Mouse (Mus musculus): ENCODE results near the gene Ptpn21.
A peak's percentile ranks its signal among the peaks of the same experiment; 100 is the strongest.

Gene Ptpn21

DNA sequence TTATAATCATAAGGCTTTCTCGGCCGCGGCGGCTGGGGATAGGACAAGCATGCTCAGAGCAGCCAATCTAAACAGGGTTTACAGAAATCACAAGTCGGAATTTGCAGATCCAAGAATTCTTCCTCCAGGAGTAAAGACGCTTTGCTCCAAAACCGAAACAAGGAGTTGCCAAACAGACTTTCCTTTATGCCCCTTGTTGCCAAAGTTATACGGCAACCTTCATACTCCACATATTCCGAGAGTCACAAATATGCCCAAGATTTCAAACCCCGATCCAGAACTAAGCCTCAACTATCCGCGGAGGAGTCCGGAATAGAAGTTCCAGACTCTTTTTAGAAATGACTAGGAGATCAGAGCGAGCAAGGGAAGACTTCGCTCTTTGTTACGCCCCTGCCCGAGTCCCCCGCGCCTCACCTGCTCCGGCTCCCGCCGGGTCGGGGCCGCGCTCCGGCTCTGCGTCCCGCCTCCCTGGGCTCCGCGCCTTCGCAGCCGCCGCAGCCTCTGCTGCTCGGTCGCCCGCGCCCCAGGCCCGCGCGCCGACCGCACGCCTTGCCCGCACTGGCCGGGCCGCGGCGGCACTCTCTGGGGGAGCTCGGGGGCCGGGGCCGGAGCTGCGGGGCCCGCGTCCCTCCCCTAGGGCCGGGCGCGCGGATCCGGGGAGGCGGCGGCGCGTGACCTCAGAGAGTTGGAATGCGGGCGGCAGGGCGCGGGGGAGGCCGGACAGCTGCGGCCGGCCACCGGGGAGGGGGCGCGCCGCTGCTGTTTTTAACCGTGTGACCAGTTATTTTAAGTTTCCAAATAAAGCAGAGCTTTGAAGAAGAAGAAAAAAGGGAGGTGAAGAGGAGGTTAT is at the start of gene Ptpn21:
TSS of gene Ptpn21 (minus strand) at position 455 of the 850 bp plus-strand sequence.
- DNase-seq = no peak

DNA sequence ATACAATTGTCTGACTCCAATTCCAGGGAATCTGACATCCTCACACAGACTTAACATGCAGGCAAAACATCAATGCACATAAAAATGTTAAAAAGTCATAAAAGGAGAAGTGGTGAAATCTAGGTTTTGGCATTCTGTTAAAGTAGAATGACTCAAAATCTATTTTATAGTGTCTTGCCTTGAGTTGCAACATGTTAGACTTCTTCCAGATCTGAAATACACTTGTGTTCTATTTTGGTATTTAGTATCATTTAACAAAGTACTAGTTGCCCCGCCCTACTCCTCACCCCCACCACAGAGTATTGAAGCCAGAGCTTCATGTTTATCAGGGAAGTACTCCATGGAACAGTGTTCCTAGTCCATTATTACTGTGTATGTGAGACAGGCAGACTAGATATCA is 47.0 kb upstream of the Ptpn21 start:
- DNase-seq = no peak

DNA sequence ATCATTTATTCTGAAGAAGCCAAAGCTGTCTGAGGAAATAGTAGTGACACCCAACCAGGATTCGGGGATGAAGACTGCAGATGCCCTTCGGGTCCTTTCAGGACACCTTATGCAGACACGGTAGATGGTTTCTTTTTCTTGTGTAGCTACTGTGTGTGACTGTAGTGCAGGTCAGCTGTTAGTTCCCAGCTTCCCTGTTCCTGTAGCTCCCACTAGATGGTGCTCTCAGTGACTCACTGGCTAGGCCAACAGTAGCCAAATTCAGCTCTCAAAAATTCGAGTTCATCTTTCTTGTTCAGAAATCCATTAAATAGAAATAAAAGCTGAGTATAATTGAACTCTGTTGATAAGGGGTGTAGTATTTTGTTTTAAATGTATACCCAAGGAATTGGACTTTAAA is 41.9 kb upstream of the Ptpn21 start:
- DNase-seq = no peak

DNA sequence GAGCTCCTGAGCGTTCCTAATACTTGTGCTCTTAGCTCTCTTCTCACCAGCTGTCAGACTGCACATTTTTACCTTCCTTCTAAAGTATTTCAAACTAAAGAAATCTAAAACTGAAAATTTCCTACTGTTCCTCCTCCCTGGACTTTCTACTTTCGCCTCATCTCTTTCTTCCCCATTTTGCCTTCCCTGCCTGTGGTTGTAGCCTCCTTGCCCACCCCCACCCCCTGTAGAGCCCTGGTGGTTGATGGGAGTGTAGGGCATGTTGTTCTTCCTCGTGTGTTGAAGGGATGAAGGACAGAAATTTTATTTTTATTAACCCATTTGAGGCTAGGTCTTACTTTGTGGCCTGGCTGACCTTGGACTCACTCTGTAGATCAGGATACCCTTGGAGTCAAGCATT is 40.3 kb upstream of the Ptpn21 start:
- DNase-seq = no peak

- DNase-seq = no peak
Observed at GRCm38 (mm10) chr12:98766241-98766640, 29.0 kb upstream of the Ptpn21 start.

DNA sequence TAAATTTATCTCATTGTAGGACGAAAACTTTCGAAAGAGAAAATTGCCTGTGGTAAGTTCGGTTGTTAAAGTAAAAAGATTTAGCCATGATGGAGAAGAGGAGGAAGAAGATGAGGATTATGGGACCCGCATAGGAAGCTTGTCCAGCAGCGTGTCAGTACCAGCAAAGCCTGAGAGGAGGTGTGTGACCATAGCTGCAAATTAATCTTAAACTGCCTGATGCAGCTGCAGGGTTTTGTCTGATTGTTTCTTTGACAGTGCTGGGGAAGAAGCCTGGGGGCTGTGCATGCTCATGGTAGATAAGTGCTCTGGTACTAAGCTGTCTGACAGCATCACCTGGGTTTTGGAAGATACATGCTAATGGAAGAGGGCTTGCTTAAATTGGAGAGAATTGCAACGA is 22.5 kb upstream of the Ptpn21 start:
- no peak for DNase-seq

GRCm38 (mm10) chr12:98757636-98758035 is 20.4 kb upstream of the Ptpn21 start:
- no peak for DNase-seq

DNA sequence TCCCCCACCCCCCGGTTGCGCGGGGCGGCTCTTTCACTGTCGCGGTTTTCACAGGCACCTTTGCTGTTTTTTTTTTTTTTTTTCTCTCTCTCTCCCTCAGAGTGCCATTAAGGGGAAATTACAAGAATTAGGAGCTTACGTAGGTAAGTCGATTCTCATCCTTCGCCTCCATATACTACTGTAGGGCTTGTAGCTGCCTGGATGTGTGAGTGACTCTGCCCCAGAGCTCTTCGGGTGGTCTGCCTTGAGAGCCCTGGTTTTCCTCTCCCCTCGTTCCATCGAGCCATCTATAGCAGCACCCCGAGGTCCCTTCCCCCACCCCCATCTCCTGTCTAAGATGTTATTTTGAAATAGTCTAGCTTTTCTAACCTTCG is 10.2 kb upstream of the Ptpn21 start:
- peak in 1 of 2 experiments; percentile 19 for DNase-seq

- DNase-seq = peak; percentile 84 to 87
Observed at GRCm38 (mm10) chr12:98746746-98747379, 9.7 kb upstream of the Ptpn21 start, which contains the start of gene Zc3h14. Gene Zc3h14, plus strand, starts transcription at chr12:98746964.

DNA sequence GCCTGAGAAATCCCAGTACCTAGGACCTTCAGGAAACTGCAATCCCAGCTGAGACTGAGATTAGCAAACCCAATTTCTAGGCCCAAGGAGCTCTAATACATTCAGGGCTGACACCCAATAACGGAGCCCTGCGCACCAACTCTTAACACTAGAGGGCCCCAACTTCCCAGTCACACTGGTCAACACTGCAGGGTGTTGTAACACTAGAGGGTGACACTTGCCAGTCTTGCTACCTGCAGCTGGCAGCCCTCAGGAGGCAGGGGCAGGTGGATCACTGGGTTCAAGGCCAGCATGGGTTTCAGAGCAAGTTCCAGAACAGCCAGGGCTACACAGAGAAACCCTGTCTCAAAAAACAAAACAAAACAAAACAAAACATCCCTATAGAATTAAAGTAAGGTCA is 8.9 kb upstream of the Ptpn21 start:
- DNase-seq = peak; percentile 39 to 59

DNA sequence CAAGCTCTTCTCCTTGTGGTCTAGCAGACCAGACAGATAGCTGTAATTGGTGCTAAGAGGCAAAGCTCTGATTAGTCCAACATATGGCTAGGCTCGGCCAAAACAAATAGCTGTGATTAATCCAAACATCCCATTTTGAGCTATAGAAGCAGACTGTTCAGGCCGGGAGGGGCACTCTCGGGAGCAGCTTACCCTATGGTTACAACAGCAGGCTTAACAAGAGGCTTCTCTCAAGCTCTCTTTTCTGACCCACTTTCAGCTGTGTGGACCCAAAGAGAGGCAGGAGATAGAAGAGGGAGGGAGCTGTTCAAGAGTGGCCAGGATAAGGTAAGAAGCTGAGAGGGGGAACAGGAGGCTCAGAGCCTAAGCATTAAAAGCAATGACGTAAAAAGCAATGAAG is 8.4 kb upstream of the Ptpn21 start:
- no peak for DNase-seq

DNA sequence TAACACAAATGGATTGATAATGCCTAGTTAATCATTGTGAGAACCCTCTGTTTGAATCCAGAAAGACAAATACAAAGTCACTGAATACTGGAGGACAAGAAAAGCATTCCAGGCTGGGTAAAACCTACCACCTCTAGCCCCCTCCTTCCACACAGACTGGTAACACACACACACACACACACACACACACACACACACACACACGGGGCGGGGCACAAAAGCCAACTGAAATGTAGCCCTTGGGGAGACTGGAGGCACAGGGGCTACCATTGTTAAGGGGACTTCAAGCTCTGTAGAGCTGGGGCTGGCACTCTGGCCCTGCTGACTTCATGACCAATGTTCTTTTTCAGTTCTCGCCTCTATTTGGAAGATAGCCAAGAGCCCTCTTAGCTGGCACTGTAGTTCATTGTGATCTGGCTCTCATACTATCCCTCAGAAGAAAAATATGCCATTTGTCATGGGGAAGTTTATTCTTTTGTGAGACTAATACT is 3.9 kb upstream of the Ptpn21 start:
- no peak for DNase-seq

DNA sequence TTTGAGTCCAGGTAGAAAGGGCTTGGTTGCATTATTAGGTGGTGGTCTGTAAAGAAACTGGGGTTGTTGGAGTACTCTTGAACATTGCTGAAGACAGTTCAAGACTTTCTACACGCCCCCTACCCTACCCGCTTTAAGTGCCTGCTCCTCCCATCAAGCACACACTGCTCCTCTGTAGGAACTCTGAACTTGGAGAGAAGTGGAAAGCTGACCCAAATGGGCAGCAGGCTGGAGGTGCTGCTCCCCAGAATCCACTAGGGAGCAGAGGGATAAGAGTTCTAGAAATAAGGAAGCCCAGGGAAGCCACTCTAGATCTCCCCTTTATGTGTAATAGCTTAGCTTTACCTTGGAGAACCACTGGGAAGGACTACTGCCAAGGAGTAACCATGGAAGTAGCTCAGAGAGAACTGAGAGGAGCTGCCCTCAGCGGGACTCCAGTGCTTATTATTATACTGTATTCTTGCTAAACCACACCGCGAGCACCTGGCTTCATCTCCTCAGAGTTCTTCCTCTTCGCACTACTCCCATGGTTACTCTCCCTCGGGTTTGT is 671 bp upstream of the Ptpn21 start:
- no peak for DNase-seq

GRCm38 (mm10) chr12:98734880-98735801 is 2.1 kb downstream of the Ptpn21 start:
- DNase-seq = no peak

- DNase-seq = peak; percentile 30 to 46
Observed at GRCm38 (mm10) chr12:98734246-98734879, 2.8 kb downstream of the Ptpn21 start.

DNA sequence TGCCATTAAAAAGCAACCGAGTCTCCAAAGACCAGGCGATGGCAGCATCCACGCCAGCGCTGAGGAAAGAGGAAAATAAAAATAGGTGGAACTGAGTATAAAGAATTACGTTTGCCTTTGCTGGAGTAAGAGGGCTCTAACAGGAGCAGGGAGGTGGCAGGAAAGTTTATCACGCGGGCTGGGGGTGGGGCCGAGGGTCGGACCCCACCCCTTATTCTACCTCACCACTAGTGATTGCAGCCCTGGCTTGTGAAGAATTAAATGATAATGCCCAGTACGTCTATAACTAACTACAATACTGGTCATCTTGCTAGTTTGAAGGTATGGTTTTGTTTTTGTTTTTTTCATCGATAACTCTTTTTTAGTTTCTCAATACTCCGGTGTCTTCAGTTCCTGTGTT is 3.4 kb downstream of the Ptpn21 start:
- no peak for DNase-seq

DNA sequence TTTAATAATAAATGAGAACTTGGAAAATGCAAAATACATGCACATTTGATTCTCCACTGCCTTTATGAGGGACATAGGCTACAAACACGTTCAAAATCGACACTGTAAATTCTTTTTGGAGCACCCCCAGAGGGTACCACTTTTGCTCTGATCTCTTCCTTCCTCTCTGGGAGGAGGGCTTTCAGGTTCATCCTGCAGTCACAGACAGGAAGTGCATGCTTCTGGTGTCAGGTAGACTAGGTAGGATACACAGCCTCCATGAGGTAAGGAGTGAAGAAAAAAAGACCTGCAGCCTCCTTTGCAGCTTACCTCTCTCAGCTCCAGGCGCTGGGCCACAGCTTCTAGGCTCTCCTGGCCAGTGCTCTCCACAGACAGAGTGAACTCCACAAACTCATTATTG is 4.0 kb downstream of the Ptpn21 start:
- DNase-seq = no peak

DNA sequence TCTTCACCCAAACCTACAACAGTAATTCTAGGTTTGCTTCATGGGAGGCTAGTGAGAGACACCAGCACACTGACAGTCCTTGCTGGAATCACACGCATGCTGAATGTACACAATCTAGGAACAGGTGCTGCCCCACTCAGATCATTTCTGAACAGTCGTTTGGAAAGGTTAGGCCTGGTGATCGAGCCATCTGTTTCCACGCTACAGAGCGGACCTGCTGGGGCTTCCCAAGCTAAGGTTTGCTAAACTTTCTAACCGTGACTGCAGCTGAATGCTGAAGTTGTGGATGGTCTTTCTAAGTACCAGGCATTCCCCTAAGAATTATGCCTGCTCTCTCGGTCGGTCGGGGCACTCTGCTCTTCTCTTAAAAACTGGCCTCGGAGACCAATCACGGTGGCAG is 6.5 kb downstream of the Ptpn21 start:
- no peak for DNase-seq

- DNase-seq = no peak
Observed at GRCm38 (mm10) chr12:98727186-98727585, 10.0 kb downstream of the Ptpn21 start.

DNA sequence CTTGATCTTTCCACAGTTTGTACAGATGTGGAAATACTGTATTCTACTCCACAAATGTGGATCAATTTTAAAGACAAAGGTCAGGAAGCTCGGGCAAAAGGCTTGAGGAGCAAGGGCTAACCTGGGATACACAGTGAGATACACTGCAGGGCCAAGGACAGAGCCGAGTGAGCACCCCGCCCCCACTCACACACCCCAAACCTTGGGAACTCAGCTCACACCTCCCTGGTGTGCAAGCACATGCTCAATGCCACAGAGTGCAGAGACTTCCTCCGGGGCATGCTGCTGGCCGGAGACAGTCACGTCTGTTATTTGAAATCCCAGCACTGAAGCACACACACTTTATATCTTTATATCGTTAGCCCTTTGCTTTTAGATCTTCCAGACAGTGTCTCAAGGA is 11.1 kb downstream of the Ptpn21 start:
- DNase-seq = no peak

- no peak for DNase-seq
Observed at GRCm38 (mm10) chr12:98724976-98725375, 12.2 kb downstream of the Ptpn21 start.

DNA sequence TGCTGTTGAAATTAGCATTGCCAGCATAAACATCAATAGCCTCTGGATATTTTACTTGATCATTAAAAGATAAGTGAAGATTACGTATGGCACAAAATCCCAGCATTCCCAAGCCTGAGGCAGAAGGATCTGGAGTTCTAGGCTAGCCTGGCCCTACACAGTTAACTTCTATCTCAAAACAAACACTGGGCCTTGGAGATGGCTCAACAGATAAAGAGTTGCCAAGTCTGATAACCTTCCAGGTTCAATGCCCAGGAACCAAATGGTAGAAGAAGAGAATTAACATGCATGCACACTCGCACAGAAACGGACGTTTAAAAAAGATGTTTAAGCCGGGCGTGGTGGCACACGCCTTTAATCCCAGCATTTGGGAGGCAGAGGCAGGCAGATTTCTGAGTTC is 13.0 kb downstream of the Ptpn21 start:
- no peak for DNase-seq

Measured in thymus, adult 18-20 months (tissue).